Mouse (Mus musculus) adipocyte (in vitro differentiated cells): Measurements from ENCODE around the gene Stk33.
A peak's percentile ranks its signal among the peaks of the same experiment; 100 is the strongest.
"Not testable (repeated sequence)": the region's sequence is repeated elsewhere in the genome, so short reads cannot be mapped to it uniquely, and the experiment has no call there.

Source experiments
- DNase-seq: peaks from one replicate; pipeline ENCODE4 v3.0.0-alpha.2; 2016; ENCODE audit warnings: low spot score

Gene Stk33

GRCm38 (mm10) chr7:109438781-109439591, at the start of gene Stk33:
TSS of gene Stk33 (minus strand) at chr7:109439081.
- no peak for DNase-seq

- DNase-seq: no peak
These were observed 45.3 kb upstream of the Stk33 start for GRCm38 (mm10) chr7:109484221-109484620.

- DNase-seq: no peak
These were observed 41.9 kb upstream of the Stk33 start for GRCm38 (mm10) chr7:109480765-109481197.

GRCm38 (mm10) chr7:109477926-109478325, 39.0 kb upstream of the Stk33 start:
- DNase-seq: no peak

GRCm38 (mm10) chr7:109470700-109471099, 31.8 kb upstream of the Stk33 start:
- DNase-seq: no peak

- no peak for DNase-seq
These were observed 29.4 kb upstream of the Stk33 start for GRCm38 (mm10) chr7:109468262-109468701.

- no peak for DNase-seq
These were observed 28.7 kb upstream of the Stk33 start for GRCm38 (mm10) chr7:109467591-109467990.

- DNase-seq: no peak
These were observed 21.8 kb upstream of the Stk33 start for GRCm38 (mm10) chr7:109460698-109461097.

GRCm38 (mm10) chr7:109456563-109456962, 17.7 kb upstream of the Stk33 start:
- DNase-seq: no peak

- no peak for DNase-seq
These were observed 16.9 kb upstream of the Stk33 start for GRCm38 (mm10) chr7:109455748-109456147.

GRCm38 (mm10) chr7:109454856-109455255, 16.0 kb upstream of the Stk33 start:
- no peak for DNase-seq

- no peak for DNase-seq
These were observed 9.2 kb upstream of the Stk33 start for GRCm38 (mm10) chr7:109448060-109448459.

GRCm38 (mm10) chr7:109445012-109445411, 6.1 kb upstream of the Stk33 start:
- DNase-seq: peak; percentile 34

- DNase-seq: no peak
These were observed 3.9 kb upstream of the Stk33 start for GRCm38 (mm10) chr7:109442739-109443138.

GRCm38 (mm10) chr7:109440697-109441269, 1.9 kb upstream of the Stk33 start:
- no peak for DNase-seq

- DNase-seq: peak; percentile 4
These were observed 14.3 kb downstream of the Stk33 start for GRCm38 (mm10) chr7:109424422-109425159.

- DNase-seq: no peak
These were observed 16.1 kb downstream of the Stk33 start for GRCm38 (mm10) chr7:109422803-109423202.

GRCm38 (mm10) chr7:109405491-109405890, 33.4 kb downstream of the Stk33 start:
- no peak for DNase-seq

GRCm38 (mm10) chr7:109399299-109399698, 39.6 kb downstream of the Stk33 start:
- DNase-seq: no peak

- no peak for DNase-seq
These were observed 57.8 kb downstream of the Stk33 start for GRCm38 (mm10) chr7:109381131-109381530.

- DNase-seq: not testable (repeated sequence)
These were observed 65.3 kb downstream of the Stk33 start for GRCm38 (mm10) chr7:109373556-109373955.

GRCm38 (mm10) chr7:109358435-109359187, 80.3 kb downstream of the Stk33 start:
- no peak for DNase-seq
